13 mouse cellular contexts compared by ENCODE assay signal in the genomic region with DNA sequence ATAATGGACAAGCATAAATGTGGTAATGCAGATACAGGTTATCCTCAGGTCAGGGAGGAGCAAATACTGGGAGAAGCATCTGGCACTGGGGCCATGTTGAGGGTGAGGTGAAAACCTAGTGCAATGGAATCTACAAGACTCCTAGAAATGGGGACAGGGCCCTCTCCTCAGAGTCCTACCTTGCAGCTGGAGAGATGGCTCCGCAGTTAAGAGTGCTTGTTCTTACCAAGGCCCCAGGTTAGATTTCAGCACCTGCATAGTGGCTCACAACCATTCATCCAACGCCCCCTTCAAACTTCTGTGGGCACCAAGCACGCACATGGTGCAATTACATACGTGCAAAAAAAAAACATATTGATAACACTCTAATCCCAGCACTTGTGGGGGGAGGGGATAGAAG.
"Had no signal": no experiment of that assay in that cellular context is flagged by ENCODE, and none has a peak within 500 bp of the region (broad histone marks: within the 10 kb centered on the region; RNA-seq: fewer than 3 reads in every experiment).

No protein-coding gene starts in this region.

- H3K27me3 ChIP-seq: kidney, embryonic 15.5 days; limb, embryonic 12.5 days; lung, embryonic 15.5 days; midbrain, embryonic 13.5 days; neural tube, embryonic 15.5 days; stomach, embryonic 15.5 days had no signal

- DNase-seq: kidney, adult 2 months; kidney, postnatal 14 days; lung, postnatal 14 days; right cerebral cortex, adult 18-20 months had no signal

- H3K4me3 ChIP-seq: kidney, embryonic 15.5 days; left cerebral cortex, adult 2 months; limb, embryonic 12.5 days; lung, embryonic 15.5 days; midbrain, embryonic 13.5 days; myocyte; neural tube, embryonic 15.5 days; stomach, embryonic 15.5 days had no signal

- H3K9ac ChIP-seq: kidney, embryonic 15.5 days; limb, embryonic 12.5 days; lung, embryonic 15.5 days; midbrain, embryonic 13.5 days; neural tube, embryonic 15.5 days; stomach, embryonic 15.5 days had no signal

- H3K4me1 ChIP-seq: limb, embryonic 12.5 days; lung, embryonic 15.5 days; neural tube, embryonic 15.5 days; stomach, embryonic 15.5 days had no signal

- H3K9me3 ChIP-seq: kidney, embryonic 15.5 days; limb, embryonic 12.5 days; lung, embryonic 15.5 days; midbrain, embryonic 13.5 days; neural tube, embryonic 15.5 days; stomach, embryonic 15.5 days had no signal

- ATAC-seq: midbrain, embryonic 13.5 days had no signal

- H3K36me3 ChIP-seq: neural tube, embryonic 15.5 days had no signal

- H3K27ac ChIP-seq: kidney, embryonic 15.5 days; left cerebral cortex, adult 2 months; limb, embryonic 12.5 days; lung, embryonic 15.5 days; macrophage; midbrain, embryonic 13.5 days; neural tube, embryonic 15.5 days; stomach, embryonic 15.5 days had no signal

- H3K4me2 ChIP-seq: kidney, embryonic 15.5 days; limb, embryonic 12.5 days; lung, embryonic 15.5 days; midbrain, embryonic 13.5 days; neural tube, embryonic 15.5 days; stomach, embryonic 15.5 days had no signal
